Mouse (Mus musculus) cerebral cortex, adult 2 months (tissue): ENCODE measurements around the gene Ndufb3.

Source experiments
- whole genome bisulfite sequencing: fragments of 180-500 bp; shearing (Covaris S2); methylation state at CpG from one replicate; pipeline ENCODE4 v1.1.7; 2018; 5-methylcytosine and 5-hydroxymethylcytosine counted together

Ndufb3 gene

GRCm38 (mm10) chr1:58621251-58621650, 35.1 kb downstream of the Ndufb3 start:
- 96% methylated on average over 3 of the region's 3 CpGs for WGBS

- 24% methylated on average over 7 of the region's 7 CpGs for WGBS
These were observed 36.0 kb downstream of the Ndufb3 start for GRCm38 (mm10) chr1:58621996-58622748.

GRCm38 (mm10) chr1:58628847-58629246, 42.7 kb downstream of the Ndufb3 start:
- WGBS = 71% methylated on average over 2 of the region's 2 CpGs
